Mouse (Mus musculus): ENCODE measurements around the gene Rabep1.
A peak's percentile ranks its signal among the peaks of the same experiment; 100 is the strongest.

The Rabep1 gene

DNA sequence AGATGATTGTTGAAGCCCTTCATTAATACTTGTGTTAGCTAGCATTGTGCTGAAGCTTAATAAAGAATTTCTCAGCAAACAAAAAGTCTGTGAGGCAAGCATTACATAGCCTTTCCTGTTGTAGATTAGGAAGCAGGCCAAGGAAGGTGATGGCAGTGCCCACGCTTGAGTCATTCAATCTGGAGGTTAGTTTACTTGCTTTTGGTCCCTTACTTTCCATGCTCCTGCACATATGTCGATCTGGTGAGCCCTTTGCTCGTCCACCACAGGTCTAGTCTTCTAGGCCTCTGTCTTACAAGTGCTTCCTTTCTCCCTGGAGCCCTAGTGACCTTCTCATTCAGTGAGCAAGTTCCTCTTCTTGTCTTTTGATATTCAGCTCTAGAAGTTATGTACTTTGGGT, 62.1 kb downstream of the Rabep1 start:
- DNase-seq: no peak

DNA sequence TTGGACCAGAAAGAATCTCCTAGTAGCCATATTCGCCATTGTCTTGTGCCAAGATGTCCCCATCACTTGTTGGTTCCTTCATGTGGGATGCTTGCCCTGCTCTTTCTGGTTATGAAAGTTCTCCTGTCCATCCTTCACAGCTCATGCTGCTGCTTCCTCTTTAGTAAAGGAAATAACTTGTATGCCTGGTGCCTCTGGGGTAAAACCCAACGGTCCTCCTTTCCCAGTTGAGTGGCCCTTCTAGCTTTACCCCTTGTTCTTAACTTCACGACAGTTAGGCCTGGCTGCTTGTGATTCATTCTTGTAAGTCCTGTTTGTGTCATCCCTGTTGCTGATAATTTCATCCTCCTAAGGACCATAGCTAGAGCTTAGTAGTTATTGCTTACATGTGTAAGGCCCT, 66.7 kb downstream of the Rabep1 start:
- DNase-seq: no peak

DNA sequence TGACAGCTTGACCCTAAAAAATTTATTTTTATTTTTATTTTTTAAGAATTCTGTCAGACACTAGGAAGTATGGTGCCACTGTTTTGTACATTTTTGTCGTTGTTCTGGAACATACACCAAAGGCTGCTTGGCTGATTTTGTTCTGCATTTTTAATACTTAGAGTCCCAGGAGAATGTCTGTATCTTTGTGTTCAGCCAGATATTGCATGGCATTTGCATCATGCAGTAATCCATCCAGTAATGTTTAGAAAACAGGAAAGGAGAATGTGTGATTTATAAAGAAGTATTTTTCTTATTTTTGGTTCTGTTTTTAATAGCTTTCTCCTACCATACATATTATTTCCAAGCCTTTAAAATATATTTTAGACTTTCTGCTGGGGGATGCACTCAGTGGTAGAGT, 67.3 kb downstream of the Rabep1 start:
- DNase-seq: no peak

DNA sequence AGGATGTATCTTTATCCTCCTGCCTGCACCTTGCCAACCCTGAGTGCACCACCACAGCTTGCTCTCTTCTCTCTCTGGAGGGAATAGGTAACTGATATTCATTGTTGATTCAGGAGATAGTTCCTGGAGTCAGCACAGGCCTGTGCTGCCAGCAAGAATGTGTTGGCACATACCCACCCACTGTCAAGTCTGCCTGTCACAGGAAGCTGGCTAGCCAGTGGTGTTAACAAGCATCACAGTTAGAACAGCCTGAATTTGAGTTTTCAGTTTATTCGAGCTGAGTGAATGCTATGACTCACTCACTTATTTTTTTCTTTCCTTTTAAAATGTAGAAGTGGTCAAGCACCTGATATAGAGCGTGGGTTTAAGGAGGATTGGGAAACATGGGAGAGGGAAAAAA, 73.3 kb downstream of the Rabep1 start:
- no peak for DNase-seq

DNA sequence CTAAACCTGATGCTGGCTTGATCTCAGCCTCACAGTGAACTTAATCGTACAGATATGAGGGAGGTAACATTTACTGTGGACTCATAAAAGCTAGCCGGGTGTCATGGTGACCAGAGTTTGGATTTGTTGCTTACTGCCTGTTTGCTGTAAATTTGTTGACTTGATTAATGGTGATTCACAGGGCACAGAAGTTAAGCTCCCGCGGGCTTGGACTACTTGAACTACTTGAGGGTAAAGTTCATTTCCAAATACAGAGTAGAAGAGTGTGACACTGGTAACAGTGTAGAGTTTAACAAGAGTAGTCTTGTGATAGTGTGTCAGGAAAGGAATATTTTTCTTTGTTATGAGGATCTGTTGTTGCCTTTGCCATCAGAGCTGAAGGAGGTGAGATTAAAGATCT, 74.9 kb downstream of the Rabep1 start:
- no peak for DNase-seq

DNA sequence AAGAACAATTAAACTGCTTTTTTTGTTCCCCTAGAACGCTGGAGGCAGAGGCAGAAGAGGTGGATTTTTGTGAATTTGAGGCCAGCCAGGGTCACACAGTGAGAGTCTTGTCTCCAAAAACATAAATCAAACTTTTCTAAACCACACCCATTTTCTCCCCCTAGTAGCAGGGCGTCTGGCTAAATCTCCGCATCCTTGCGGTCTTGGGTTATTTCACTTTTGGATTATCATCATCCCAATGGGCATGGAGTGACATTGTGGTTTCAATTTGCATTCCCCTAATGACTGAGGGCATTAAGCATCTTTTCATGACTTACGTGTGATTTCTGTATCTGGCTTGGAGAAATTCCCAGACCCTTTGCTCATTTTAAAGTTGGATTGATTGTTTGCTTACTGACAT, 86.9 kb downstream of the Rabep1 start:
- DNase-seq: no peak

DNA sequence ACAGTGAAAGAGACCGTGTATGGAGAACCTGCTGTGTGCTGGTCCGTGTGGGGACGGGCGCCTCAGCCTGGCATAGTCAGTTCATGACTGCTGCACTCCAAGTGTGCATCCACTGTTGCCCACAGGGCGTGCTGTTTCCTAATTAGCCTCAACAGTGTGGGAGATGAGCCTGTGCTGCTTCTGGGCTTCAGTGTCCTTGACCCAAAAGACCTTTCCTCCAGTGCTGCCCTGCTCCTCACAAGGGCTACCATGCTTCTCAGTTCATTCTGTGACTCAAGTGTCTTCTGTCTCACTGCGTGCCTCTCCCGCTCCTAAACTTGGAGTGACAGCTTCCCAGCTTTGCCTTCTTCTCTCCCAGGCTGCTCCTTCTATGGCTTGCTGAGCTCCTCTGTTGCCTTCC, 90.7 kb downstream of the Rabep1 start:
- DNase-seq: no peak

DNA sequence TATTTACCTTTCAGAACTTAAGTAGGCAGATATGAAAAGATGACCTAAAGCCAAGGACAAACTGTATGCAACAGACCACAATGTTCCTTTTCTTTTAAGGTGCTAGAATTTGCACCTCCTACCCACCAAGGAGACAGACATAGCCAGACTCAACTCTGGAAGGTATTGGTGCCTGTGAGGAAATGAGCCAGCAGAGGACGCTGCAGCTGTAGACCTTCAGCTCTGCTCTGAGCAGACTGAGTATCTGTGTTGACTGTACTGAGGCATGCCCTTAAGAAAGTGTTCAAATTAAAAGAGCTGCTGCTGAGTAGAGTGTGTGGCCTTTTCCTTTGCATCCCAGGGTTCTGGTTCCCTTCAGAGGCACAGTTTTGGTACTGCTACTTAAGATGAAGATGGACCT, 98.0 kb downstream of the Rabep1 start:
- DNase-seq: no peak

DNA sequence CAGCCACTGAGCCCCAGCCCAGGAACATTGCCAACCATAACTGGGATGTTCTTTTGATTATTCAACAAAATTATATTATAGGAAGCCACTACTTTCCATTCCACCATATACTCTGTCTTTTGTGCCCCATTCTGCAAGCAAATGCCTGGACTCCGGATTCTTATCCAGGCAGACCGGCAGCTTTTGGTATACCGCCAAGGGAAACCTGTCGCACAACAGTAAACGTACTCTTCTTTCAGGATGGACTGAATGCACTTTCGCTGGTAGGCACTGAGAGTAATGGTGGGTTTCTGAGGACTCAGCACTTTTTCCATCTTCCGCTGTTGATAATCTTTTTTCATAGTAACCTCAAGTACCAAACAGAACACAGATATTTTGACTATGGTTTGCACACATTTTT, 99.1 kb downstream of the Rabep1 start:
- DNase-seq: no peak

DNA sequence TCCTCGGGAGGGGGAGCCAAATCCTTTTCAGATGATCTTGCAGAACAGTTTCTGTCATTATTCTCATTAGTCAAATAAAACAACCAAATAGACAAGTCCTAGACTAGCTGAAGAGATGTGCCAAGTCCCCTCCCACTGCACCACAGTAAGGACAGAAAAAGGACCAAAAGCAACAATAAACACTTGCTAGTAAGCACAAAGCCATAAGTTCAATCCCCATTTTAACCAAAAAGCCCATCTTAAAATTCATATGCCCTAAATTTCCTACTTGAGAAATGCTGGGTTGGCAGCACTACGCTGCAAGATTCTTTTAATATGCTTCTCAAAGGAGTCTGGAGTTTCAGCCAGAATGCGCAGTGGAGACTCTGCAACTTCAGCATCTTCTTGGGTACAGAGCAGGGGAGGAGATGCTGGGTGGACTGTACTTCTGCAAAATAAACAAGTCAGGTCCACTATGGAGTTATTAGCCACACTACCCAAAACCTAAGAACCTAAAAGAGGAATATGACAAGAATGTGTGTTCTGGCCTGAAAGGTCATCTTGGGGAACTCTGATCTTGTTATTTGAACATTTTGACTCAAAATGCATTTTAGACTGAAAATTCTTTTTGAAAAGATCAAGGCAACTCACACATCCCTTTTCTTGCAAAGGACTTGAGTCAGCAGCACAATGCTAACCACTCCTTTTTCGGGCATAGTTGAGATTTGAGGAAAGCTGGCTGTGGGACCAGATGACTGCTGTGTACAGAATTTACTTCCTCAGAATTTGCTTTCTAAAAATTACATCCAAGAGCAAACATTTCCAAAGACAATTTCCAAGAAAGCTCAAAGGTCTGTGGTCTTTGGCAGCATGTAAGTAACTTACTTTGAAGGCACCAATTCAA, 100.6 kb downstream of the Rabep1 start:
- no peak for DNase-seq

DNA sequence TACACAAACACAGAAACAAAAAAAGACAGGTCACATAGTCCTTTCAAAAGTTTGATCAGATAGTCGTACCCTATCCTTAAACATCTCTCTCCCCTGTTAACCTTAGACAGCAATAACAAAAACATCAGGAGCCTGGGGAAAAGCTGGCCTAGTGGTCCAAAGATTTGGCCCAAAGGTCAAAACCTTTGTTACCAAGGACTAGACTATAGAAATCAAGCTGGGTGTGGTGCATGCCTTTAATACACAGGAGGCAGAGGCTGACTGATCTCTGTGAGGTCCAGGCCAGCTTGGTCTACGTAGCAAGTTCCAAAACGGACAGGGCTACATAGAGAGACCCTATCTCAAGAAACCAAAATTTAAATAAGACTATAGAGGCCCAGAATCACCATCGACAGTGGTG, 110.1 kb downstream of the Rabep1 start:
- no peak for DNase-seq

DNA sequence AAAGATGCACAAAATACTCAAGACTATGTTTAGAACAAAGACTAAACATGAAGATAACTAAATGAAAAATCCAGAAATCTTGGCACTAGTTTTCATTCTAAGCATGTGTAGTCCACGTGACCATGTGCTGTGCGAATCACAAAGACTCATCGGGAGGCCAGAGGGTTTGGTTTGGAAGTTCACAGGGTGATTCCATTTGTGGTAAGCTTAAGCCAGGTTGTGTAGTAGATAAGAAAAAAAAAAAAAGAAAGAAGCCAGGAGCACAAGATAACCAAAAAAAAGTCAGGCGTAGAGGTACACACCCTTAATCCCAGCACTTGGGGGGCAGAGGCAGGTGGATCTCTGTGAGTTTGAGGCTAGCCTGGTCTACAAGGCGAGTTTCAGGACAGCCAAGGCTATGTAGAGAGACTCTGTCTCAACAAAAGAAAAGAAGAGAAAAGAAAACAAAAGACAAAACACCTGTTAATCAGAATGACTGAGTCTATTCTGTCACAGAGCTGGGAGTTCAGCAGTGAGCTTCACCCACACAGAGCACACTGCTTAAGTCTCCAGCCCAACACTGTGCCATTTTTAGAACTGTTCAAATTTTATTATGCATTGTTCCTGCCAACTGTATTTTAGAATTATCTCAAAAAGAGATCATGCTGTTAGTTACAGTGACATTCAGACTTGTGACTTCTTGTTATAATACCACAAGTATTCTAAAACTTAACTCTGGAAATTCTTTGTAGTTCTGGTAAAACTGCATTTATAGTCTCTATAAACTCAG, 116.4 kb downstream of the Rabep1 start:
- DNase-seq: no peak

DNA sequence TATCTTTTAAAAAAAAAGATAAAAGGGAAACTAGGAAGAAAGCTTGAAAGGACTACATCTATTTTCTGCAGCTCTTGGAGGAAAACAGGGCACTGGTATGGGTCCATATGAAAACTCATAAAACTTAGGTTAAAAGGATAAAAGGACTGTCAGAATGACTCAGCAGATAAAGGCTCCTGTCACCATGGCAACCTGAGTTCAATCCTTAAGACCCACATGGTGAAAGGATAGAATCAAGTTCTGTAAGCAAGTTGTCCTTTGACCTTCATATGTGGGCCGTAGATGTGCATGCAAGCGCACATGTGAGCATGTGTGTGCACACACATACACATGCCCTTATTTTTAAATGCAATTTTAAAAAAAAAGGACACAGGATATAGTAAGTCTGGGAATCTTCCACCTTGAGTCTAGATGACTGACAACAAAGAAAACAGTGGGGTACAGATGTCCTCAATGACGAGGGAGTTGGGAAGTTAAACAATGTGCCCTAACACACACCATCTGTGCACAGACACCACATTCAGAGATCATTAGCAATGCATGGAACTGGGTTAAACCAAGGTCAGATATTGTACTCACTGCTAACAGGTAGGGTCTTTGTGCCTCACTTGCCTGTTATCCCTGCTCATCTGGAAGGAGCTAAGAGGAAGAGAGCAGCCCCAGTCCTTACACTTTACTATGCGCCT, 119.8 kb downstream of the Rabep1 start:
- no peak for DNase-seq

DNA sequence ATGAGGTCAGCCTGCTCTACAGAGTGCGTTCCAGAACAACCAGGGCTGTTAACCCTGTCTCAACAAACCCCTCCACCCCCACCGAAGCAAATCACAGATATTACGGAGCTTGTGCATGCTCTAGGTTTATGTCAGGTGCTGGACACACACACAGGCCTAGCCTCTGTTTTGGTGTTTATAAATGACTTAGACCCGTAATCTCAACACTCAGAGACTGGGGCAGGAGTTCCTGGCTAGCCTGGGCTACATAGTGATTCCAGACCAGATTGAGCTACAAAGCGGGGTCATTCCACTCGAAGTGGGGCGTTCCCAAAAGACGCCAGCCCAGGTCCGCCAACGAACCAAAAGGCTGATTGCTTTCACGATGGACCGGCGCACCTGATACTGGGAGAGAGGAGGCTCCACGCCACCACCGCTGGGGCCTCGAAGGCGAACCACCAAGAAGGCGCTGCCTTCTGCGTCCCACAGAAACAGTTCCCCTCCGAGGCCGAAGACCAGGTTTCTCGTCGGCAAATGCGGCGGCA, 124.8 kb downstream of the Rabep1 start:
- DNase-seq: peak; percentile 11

DNA sequence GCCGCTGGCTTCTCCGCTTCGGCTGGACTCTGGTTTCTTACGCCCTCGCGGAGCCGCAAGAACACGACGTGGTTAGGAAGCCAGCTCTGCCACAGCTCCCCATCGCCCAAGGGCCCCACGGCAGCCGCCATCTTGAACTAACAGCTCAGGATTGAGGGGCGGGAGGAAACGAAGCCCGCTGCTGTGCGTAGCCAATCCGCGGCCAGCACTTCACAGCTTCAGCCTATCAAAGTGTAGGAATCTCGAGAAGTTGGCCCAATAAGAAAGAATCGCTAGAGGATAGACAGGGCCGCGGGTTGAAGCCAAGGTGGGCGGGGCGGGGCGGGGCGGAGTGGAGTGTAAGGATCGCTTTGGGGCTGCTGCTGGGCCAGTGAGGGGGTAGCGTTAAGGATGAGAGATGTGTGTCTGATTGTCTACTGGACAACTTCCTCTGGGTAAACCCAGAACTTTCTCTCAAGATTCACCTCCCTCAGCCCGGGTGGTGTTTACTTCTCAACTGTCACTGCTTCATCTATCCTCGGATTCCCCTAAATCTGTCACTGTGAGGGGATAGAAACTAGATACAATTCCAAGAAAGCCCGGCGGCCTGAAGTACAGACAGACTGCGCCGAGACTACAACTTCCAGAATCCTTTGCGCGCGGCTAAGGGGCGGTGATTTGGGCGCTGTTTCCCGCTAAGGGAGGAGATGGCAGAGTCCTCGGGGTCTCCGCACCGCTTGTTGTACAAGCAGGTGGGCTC, 125.4 kb downstream of the Rabep1 start, which contains the start of the genes Nup88 and Rpain:
Gene Nup88 (minus strand): TSS at position 153 of the 739 bp plus-strand sequence.
Gene Rpain (plus strand): TSS at position 393 of the 739 bp plus-strand sequence.
- DNase-seq: peak; percentile 92

DNA sequence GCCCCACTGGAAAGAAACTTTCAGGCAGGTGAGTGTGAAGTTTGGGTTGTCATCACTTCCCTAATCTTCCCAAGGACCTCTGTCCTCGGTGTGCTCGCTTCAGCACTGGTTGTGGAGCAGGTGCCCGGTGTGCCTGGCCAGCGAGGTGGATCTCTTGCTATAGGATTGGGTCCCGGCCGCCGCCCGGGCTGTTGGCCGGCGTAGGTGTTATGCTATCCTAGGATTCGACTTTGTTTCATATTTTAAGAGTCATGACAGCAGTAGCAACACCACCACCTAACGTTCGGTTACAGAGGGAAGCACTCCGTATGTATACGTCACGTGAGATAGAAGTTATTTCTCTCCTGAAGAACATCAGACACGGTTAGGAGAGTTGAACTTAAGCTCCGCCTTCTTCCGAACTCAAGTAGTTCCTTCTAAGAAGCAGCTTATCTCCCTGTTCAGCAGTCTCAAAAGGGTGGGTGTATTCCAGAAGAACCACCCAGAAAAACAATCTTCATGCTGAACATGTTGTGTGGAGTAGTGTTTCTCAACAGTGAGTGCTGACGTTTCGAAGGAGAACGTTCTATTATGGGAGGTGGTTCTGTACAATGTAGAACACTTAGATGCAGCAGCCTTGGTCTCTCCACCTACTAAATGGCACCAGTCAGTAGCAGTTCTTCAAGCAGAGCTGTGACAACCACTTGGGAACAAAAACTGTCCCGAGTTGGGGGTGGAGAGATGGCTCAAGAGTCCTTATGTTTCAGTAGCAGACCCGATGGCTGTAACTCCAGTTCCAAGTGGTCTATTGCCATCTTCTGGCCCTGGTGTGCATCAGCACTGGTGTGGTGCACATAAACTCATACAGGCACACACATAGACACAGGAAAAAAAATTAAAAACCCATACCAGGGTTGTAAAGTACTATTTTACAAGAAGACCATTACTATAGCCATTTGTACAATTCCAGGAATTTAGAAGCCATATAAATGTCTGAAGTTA, 126.3 kb downstream of the Rabep1 start:
- no peak for DNase-seq

DNA sequence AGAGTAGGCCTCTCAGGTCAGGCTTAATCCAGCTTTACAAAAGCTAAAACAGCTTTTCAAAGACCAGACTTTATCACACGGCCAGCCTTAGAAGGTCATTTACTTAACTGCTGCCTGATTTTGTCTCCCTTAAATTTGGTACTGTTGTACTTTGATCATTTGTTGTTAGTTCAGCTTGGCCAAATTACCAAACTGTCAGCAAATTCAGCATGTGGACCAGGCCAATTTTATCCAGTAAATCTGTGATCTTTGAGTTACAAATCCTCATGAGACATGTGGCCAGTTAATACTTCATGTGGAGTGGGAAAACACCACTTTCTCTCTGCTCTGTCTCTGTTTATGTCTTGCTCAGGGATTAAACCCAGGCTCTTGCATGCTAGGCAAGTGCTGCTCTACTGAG, 128.0 kb downstream of the Rabep1 start:
- DNase-seq: no peak

DNA sequence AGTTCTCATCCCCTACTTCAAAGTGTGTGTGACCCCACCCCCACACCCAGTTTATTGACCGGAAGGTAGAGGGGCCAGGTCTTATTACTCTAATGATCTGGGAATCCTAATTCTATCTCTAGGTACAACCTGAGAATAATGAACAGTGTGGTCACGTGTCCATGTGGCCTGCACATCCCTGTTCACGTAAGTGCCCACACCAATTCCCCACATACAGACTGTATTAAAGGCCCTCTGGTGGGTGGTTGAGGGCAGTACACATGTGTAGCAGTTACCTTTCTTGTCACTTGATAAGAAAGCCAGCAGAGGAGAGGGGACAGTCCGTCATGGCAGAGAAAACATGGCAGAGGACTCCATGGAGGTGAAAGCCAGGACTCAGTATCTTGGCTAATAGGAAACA, 129.4 kb downstream of the Rabep1 start:
- DNase-seq: no peak

DNA sequence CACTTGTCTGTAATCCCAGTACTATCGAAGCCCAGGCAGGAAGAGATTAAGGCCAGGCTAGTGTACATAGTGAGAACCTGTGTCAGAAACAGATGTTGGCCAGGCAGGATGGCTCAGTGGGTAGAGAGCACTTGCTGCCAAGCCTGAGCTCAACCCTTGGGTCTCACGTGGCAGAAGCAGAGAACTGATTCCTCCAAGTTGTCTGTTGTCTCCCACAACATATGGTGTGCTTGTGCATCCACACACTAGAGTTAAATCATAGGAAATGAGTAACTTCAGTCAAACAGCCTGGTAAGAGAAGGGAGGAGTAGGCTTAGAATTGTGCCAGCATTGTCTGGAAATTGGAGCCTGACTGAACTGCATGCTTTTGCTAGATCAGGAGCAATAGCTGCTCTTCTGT, 130.6 kb downstream of the Rabep1 start:
- DNase-seq: no peak

DNA sequence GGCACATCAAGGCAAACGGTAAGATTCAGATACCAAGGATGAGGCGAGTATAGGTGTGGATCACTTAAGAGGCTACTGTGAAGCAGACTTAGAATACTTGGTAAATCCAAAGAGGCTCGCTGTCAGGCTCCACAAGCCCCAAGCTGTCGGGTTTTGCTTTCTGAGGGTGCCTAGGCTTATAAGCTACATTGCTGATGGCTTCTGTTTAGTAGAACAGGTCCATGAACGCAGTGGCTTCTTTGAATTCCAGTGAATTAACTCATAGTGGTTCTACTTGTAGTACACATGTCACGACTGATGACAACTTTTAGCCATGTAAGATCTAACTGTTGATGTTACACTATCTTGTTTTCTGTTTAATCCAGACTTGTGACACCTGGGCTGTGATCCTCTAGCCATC, 132.7 kb downstream of the Rabep1 start:
- DNase-seq: no peak

DNA sequence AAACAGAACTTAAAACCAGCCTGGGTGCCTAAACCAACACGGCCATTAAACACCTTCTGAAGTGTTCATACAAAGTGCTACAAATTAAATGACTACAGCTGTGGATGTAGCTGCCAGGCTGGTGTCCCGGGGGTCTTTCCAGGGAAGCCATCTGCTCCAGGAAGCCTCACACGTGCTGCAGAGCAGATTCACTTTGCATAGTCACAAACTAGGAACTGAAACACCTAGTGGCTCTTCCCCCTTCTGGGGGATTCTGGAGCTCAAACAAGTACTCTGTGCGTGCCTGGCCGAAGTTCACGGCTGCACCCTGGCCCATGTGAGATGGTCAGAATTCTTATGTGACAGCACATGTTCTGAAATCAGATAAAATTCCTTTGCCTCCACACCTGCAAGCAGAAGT, 135.7 kb downstream of the Rabep1 start:
- no peak for DNase-seq

Measured in kidney, adult 18-20 months (tissue).